Mouse (Mus musculus) lung, adult 2 months (tissue): Measurements from ENCODE around the gene Bcas3.

Source experiments
- CTCF ChIP-seq: fragments of 200-500 bp; IDR thresholded peaks from 2 replicates; pipeline ENCODE4 v1.5.1; 2011; ENCODE audit warnings: mild to moderate bottlenecking, low read length, control low read depth; ENCODE audit not compliant: insufficient read depth
- POLR2A ChIP-seq: fragments of 200-500 bp; IDR thresholded peaks from 2 replicates; pipeline ENCODE4 v1.6.1; 2011; ENCODE audit warnings: low read depth, mild to moderate bottlenecking, control low read depth, low read length, borderline replicate concordance; ENCODE audit errors: extremely low read depth

DNA sequence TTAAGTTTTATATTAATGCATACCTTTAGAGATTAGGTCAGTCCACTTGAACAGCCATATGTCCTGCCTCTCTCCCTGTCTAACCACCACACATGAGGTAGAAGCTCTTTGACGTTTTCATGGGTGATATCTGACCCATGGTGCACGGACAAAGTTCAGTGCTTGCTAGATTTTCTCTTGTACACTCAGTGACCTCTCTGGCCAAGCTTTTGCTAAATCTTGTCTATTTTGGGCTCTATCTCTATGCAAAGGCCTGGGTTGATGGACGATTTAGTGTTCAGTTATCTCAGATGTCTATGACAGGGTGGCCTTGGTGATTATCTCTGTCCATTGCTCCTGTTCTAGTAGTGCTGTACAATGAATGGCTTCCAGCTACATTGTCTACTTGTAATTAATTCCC, 260.6 kb downstream of the Bcas3 start:
- TF ChIP-seq CTCF (no peak), POLR2A (no peak)
